Mouse (Mus musculus) hindbrain, embryonic 10.5 days (tissue): Measurements from ENCODE around the gene Tlr13. TPM values are rescaled to one million over a fixed set of nuclear protein-coding genes. Genes with fewer than 3 reads are reported as not detected.
A peak's percentile ranks its signal among the peaks of the same experiment; 100 is the strongest.
"Not testable (repeated sequence)": the region's sequence is repeated elsewhere in the genome, so short reads cannot be mapped to it uniquely, and the experiment has no call there.

ENCODE experiments used
- DNase-seq: peaks from one replicate; pipeline ENCODE4 v3.0.0-alpha.2; 2017; ENCODE audit warnings: low spot score
- H3K27ac ChIP-seq: fragments of 300-500 bp; sonication (generic); 2 replicates; pipeline ENCODE4 v1.5.1; 2016; ENCODE audit warnings: mild to moderate bottlenecking, moderate library complexity
- H3K27me3 ChIP-seq: fragments of 300-500 bp; sonication (generic); 2 replicates; pipeline ENCODE4 v1.6.1; 2016; ENCODE audit warnings: mild to moderate bottlenecking; ENCODE audit not compliant: poor library complexity, insufficient read depth, severe bottlenecking
- H3K36me3 ChIP-seq: fragments of 300-500 bp; sonication (generic); 2 replicates; pipeline ENCODE4 v1.6.1; 2016; ENCODE audit warnings: mild to moderate bottlenecking, moderate library complexity
- H3K4me1 ChIP-seq: fragments of 300-500 bp; sonication (generic); replicated peaks from 2 replicates; pipeline ENCODE4 v1.6.1; 2016; ENCODE audit warnings: mild to moderate bottlenecking
- H3K4me3 ChIP-seq: fragments of 300-500 bp; sonication (generic); 2 replicates; pipeline ENCODE4 v1.5.1; 2016; ENCODE audit warnings: mild to moderate bottlenecking, moderate library complexity
- H3K9me3 ChIP-seq: fragments of 300-500 bp; sonication (generic); 2 replicates; pipeline ENCODE4 v1.6.1; 2016; ENCODE audit warnings: mild to moderate bottlenecking, moderate library complexity
- WGBS: fragments of 180-500 bp; shearing (Covaris S2); methylation state at CpG from one replicate; pipeline ENCODE4 v1.1.7; 2016; 5-methylcytosine and 5-hydroxymethylcytosine counted together
- polyA plus RNA-seq: library from polyadenylated mRNA; unstranded; fragments of >200 nt; fragmentation: Nextera tagmentation; extraction: Ambion mirVana; gene quantifications from 2 replicates; pipeline ENCODE4 v1.2.1, GENCODE M21; 2016

Tlr13 gene
- polyA plus RNA-seq, 1 experiment from 2014 or later, result 0.27 TPM

DNA sequence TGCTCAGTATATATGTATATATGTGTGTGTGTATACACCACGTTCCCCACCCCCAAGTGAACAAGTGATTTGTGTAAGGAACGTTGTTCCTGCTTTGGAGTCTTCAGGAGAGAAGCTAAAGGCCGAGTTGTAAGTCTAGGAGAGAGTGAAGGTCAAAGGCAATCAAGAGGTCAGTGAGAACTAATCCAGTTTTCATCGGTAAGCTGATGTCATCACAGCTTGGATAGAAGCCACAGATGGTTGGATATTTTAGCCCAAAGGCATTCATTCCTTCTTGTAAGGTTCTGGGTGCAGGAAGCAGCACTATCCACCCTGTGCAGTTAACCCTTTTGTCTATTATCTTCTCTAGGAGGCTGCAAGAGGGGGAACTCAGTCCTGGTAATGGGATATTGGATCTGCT, 47.1 kb downstream of the Tlr13 start:
- Histone ChIP-seq H3K9me3 (no peaks in the 10 kb centered on the region), H3K4me3 (peak overlapping the region; percentile 64), H3K36me3 (peaks cover 40% of the 10 kb centered on the region), H3K4me1 (peaks cover 30% of the 10 kb centered on the region), H3K27me3 (no peaks in the 10 kb centered on the region; the same call in none of the 2 replicates), H3K27ac (no peak overlapping the region)
- 49% methylated on average over 4 of the region's 4 CpGs for whole genome bisulfite sequencing
- no peak for DNase-seq

DNA sequence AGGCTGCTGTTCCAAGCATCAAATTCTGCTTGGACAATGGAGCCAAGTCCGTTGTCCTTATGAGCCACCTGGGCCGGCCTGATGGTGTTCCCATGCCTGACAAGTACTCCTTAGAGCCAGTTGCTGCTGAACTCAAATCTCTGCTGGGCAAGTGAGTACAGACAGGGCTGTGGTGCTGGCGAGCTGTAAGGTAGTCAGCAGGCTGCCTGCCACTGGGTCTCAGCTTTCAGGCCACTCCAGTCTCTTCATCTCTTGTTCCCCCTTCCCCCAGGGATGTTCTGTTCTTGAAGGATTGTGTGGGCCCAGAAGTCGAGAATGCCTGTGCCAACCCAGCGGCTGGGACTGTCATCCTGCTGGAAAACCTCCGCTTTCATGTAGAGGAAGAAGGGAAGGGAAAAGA, 51.4 kb downstream of the Tlr13 start:
- H3K36me3 ChIP-seq, result peaks cover 81% of the 10 kb centered on the region

DNA sequence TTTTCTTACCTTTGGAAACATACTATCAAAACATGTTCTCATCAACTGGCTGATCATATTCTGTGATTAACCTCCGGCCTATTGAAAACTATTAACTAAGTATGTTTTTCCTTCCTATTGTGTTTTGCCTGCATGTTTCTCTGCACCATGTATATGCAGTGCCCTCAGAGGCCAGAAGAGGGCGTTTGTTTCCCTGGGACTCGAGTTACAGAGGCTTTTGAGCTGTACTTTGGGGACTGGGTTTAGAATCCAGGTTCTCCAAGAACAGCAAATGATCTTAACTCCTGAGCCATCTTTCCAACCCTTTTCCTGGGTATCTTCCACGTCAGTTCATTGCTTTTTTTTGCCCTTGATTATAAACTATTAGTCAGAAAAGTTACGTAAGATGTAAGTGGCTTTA, 54.3 kb downstream of the Tlr13 start:
- Histone ChIP-seq H3K27me3 (no peaks in the 10 kb centered on the region), H3K4me1 (no peaks in the 10 kb centered on the region), H3K27ac (no peak overlapping the region), H3K9me3 (no peaks in the 10 kb centered on the region), H3K4me3 (no peak overlapping the region), H3K36me3 (peaks cover 94% of the 10 kb centered on the region)
- DNase-seq, result no peak
- 69% methylated on average over 5 of the region's 5 CpGs for WGBS

More for the DNA sequence above, 51.4 kb downstream of the Tlr13 start:
- H3K27ac ChIP-seq, H3K4me3 ChIP-seq, DNase-seq, H3K4me1 ChIP-seq, H3K9me3 ChIP-seq, H3K27me3 ChIP-seq: not testable (repeated sequence)
- WGBS, result 85% methylated on average over 6 of the region's 6 CpGs

DNA sequence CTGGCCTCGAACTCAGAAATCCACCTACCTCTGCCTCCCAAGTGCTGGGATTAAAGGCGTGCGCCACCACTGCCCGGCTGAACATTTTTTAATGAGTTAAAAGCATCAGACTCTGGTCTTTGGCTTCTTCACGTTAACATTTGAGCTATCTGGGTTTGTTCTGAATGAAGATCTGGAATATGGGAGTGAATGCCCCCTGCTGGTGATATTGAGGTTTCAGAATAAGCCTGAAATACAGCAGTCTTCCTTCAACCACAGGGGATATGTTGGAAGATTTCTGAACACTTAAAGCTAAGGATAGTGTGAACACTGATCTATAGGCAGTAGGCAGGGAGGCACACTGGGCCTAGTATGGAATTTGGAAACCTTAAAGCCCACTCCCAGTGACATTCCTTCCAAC, 55.9 kb downstream of the Tlr13 start:
- no peaks in the 10 kb centered on the region for H3K27me3 ChIP-seq
- no peak for DNase-seq
- WGBS, result 90% methylated on average over 5 of the region's 5 CpGs
- no peaks in the 10 kb centered on the region for H3K9me3 ChIP-seq
- no peak overlapping the region for H3K27ac ChIP-seq
- peaks cover 90% of the 10 kb centered on the region for H3K36me3 ChIP-seq
- no peak overlapping the region for H3K4me3 ChIP-seq
- no peaks in the 10 kb centered on the region for H3K4me1 ChIP-seq

DNA sequence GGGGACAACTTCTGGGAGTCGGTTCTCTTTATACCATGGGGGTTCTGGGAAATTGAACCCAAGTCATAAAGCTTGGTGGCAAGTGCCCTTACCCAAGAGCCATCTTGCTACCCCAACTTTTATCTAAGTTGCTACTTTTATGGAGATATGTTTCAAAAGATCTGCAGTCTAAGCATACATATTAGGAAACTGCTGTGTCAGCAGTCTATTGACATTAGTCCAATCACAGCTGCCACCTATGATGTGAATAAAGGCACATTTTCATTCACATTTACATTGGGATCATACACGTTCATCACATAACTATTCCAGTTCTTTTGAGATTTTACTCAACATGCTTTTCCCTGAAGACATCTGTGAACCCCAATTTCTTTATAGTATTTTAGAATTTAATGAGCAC, 66.1 kb downstream of the Tlr13 start:
- Histone ChIP-seq H3K36me3 (peaks cover 15% of the 10 kb centered on the region), H3K4me1 (no peaks in the 10 kb centered on the region), H3K9me3 (no peaks in the 10 kb centered on the region), H3K27me3 (no peaks in the 10 kb centered on the region), H3K4me3 (no peak overlapping the region), H3K27ac (no peak overlapping the region)
- no peak for DNase-seq
- WGBS, result 95% methylated on average over 2 of the region's 2 CpGs

Other genes with a start within 250 kb of the Tlr13 start
- 127 and 163 TPM in 2 replicates for gene Atrx, start 213.8 kb upstream of the Tlr13 start, polyA plus RNA-seq
- gene Magt1, start 131.3 kb upstream of the Tlr13 start, polyA plus RNA-seq, result 30.0 and 43.4 TPM in 2 replicates
- gene Cox7b, start 127.5 kb upstream of the Tlr13 start, polyA plus RNA-seq, result 296 and 330 TPM in 2 replicates
- gene Atp7a, start 115.9 kb upstream of the Tlr13 start, polyA plus RNA-seq, result 21.6 and 22.5 TPM in 2 replicates
- gene Pgk1, start 43.9 kb downstream of the Tlr13 start, polyA plus RNA-seq, result 461 and 603 TPM in 2 replicates
- 9.3 and 10.9 TPM in 2 replicates for gene Taf9b, start 78.0 kb downstream of the Tlr13 start, polyA plus RNA-seq
- not detected in 2 replicates for gene Fnd3c2, start 112.2 kb downstream of the Tlr13 start, polyA plus RNA-seq